Mouse (Mus musculus) midbrain, embryonic 14.5 days (tissue): ENCODE results near the gene Supt6. TPM values are rescaled to one million over a fixed set of nuclear protein-coding genes. Genes with fewer than 3 reads are reported as not detected.

Experiments used
- ATAC-seq: fragments of 200-750 bp; cut with Nextera tagmentation; 2 replicates; pipeline ENCODE4 v1.8.0; 2017; ENCODE audit warnings: moderate number of reproducible peaks, moderate library complexity; ENCODE audit not compliant: low FRiP score, low TSS enrichment
- DNase-seq: peaks from one replicate; pipeline ENCODE4 v3.0.0-alpha.2; 2015
- H3K27ac ChIP-seq: fragments of 300-500 bp; sonication (generic); replicated peaks from 2 replicates; pipeline ENCODE4 v1.5.1; 2014; ENCODE audit warnings: mild to moderate bottlenecking, low read depth, low read length, moderate library complexity
- H3K27me3 ChIP-seq: fragments of 300-500 bp; sonication (generic); 2 replicates; pipeline ENCODE4 v1.6.1; 2014; ENCODE audit warnings: low read length, control low read depth, mixed read lengths; ENCODE audit not compliant: control insufficient read depth, insufficient read depth
- H3K36me3 ChIP-seq: fragments of 300-500 bp; sonication (generic); 2 replicates; pipeline ENCODE4 v1.6.1; 2014; ENCODE audit warnings: low read length, control low read depth; ENCODE audit not compliant: control insufficient read depth, insufficient read depth
- H3K4me1 ChIP-seq: fragments of 300-500 bp; sonication (generic); 2 replicates; pipeline ENCODE4 v1.6.1; 2014; ENCODE audit warnings: mild to moderate bottlenecking, antibody characterized with exemption, low read length, control low read depth; ENCODE audit not compliant: control insufficient read depth, insufficient read depth
- H3K4me2 ChIP-seq: fragments of 300-500 bp; sonication (generic); 2 replicates; pipeline ENCODE4 v1.6.1; 2014; ENCODE audit warnings: mild to moderate bottlenecking, low read length, moderate library complexity
- H3K4me3 ChIP-seq: fragments of 300-500 bp; sonication (generic); replicated peaks from 2 replicates; pipeline ENCODE4 v1.5.1; 2014; ENCODE audit warnings: low read depth, low read length
- H3K9ac ChIP-seq: fragments of 300-500 bp; sonication (generic); replicated peaks from 2 replicates; pipeline ENCODE4 v1.6.1; 2014; ENCODE audit warnings: mild to moderate bottlenecking, low read length, moderate library complexity
- H3K9me3 ChIP-seq: fragments of 300-500 bp; sonication (generic); 2 replicates; pipeline ENCODE4 v1.6.1; 2016; ENCODE audit warnings: low read length, control low read depth, mixed read lengths; ENCODE audit not compliant: control insufficient read depth
- WGBS: fragments of 180-500 bp; shearing (Covaris S2); extraction: QIAGEN DNeasy Blood & Tissue Kit; methylation state at CpG from one replicate; pipeline ENCODE4 v1.1.7; 2014; 5-methylcytosine and 5-hydroxymethylcytosine counted together
- microRNA-seq: library from miRNA; unstranded; fragments of <30 nt; microRNA quantifications from one replicate; pipeline ENCODE4, GENCODE M21; 2016
- polyA plus RNA-seq: library from polyadenylated mRNA; unstranded; fragments of >200 nt; fragmentation: Nextera tagmentation; extraction: Ambion mirVana; gene quantifications from 2 replicates; pipeline ENCODE4 v1.2.1, GENCODE M21; 2014

Gene Supt6
- polyA plus RNA-seq, 1 experiment from 2014 or later: 29.5 TPM

- peaks cover 26% of the 10 kb centered on the region for H3K4me1 ChIP-seq
- H3K9me3 ChIP-seq: no peaks in the 10 kb centered on the region
- WGBS: 72% methylated on average over 4 of the region's 4 CpGs
- peak overlapping the region; percentile 97; the same call in 1 of the 2 replicates for H3K27ac ChIP-seq
- H3K9ac ChIP-seq: peak overlapping the region; percentile 100; the same call in 1 of the 2 replicates
- DNase-seq (no peak), ATAC-seq (no peak)
- H3K4me2 ChIP-seq: peak overlapping the region; percentile 86
- H3K36me3 ChIP-seq: peaks cover 52% of the 10 kb centered on the region
- no peaks in the 10 kb centered on the region for H3K27me3 ChIP-seq
- H3K4me3 ChIP-seq: 0 out of 2 replicates have a peak overlapping the region, but pooled peaks have one; percentile 100
These were observed 83.8 kb downstream of the Supt6 start for GRCm38 (mm10) chr11:78161968-78162367.

- WGBS: 92% methylated on average over 14 of the region's 14 CpGs
These were observed 84.6 kb downstream of the Supt6 start for GRCm38 (mm10) chr11:78161169-78161568.

GRCm38 (mm10) chr11:78160675-78161074 lies 85.1 kb downstream of the Supt6 start:
- DNase-seq (no peak), ATAC-seq (no peak)
- H3K4me1 ChIP-seq: peaks cover 20% of the 10 kb centered on the region
- no peaks in the 10 kb centered on the region for H3K27me3 ChIP-seq
- no peak overlapping the region for H3K4me3 ChIP-seq
- H3K27ac ChIP-seq: no peak overlapping the region
- 91% methylated on average over 3 of the region's 3 CpGs for WGBS
- H3K36me3 ChIP-seq: peaks cover 63% of the 10 kb centered on the region
- no peak overlapping the region for H3K4me2 ChIP-seq
- H3K9ac ChIP-seq: no peak overlapping the region
- no peaks in the 10 kb centered on the region for H3K9me3 ChIP-seq

More at GRCm38 (mm10) chr11:78161169-78161568, 84.6 kb downstream of the Supt6 start:
- DNase-seq: no peak
- no peak overlapping the region for H3K4me3 ChIP-seq
- H3K27ac ChIP-seq: no peak overlapping the region
- H3K9me3 ChIP-seq: no peaks in the 10 kb centered on the region
- peaks cover 25% of the 10 kb centered on the region for H3K4me1 ChIP-seq
- no peak overlapping the region for H3K9ac ChIP-seq
- peaks cover 58% of the 10 kb centered on the region for H3K36me3 ChIP-seq
- no peak overlapping the region for H3K4me2 ChIP-seq
- ATAC-seq: no peak
- no peaks in the 10 kb centered on the region for H3K27me3 ChIP-seq

GRCm38 (mm10) chr11:78160171-78160570 lies 85.6 kb downstream of the Supt6 start:
- Histone ChIP-seq H3K9ac (no peak overlapping the region), H3K36me3 (peaks cover 68% of the 10 kb centered on the region), H3K4me3 (no peak overlapping the region), H3K4me2 (no peak overlapping the region), H3K27me3 (no peaks in the 10 kb centered on the region), H3K27ac (no peak overlapping the region), H3K9me3 (no peaks in the 10 kb centered on the region), H3K4me1 (peaks cover 19% of the 10 kb centered on the region)
- DNase-seq: no peak
- no peak for ATAC-seq
- WGBS: 92% methylated on average over 18 of the region's 18 CpGs

- Histone ChIP-seq H3K9ac (no peak overlapping the region), H3K27me3 (no peaks in the 10 kb centered on the region), H3K36me3 (peaks cover 74% of the 10 kb centered on the region), H3K27ac (no peak overlapping the region), H3K4me3 (no peak overlapping the region), H3K4me2 (no peak overlapping the region), H3K9me3 (no peaks in the 10 kb centered on the region), H3K4me1 (peaks cover 19% of the 10 kb centered on the region)
- WGBS: 84% methylated on average over 7 of the region's 7 CpGs
- ATAC-seq (no peak), DNase-seq (no peak)
These were observed 86.2 kb downstream of the Supt6 start for GRCm38 (mm10) chr11:78159557-78159956.

- H3K27me3 ChIP-seq: no peaks in the 10 kb centered on the region
- ATAC-seq (0 out of 2 replicates have a peak, but pooled peaks have one; percentile 28), DNase-seq (peak; percentile 91)
- peaks cover 19% of the 10 kb centered on the region for H3K4me1 ChIP-seq
- no peaks in the 10 kb centered on the region for H3K9me3 ChIP-seq
- no peak overlapping the region for H3K4me3 ChIP-seq
- H3K4me2 ChIP-seq: no peak overlapping the region
- WGBS: 20% methylated on average over 2 of the region's 2 CpGs
- peaks cover 79% of the 10 kb centered on the region for H3K36me3 ChIP-seq
- no peak overlapping the region for H3K9ac ChIP-seq
- no peak overlapping the region for H3K27ac ChIP-seq
These were observed 86.7 kb downstream of the Supt6 start for GRCm38 (mm10) chr11:78159096-78159495.

Small RNAs within 50 kb of the gene (microRNA-seq; reads per million reads assigned to microRNA genes)
- not detected for gene Mir7653

Other genes with a start within 250 kb of the Supt6 start
- 51.3 and 62.5 TPM in 2 replicates for gene Dhrs13, start 213.7 kb downstream of the Supt6 start, polyA plus RNA-seq
- gene Flot2, start 208.1 kb downstream of the Supt6 start, polyA plus RNA-seq: 57.4 and 64.8 TPM in 2 replicates
- 33.2 and 35.8 TPM in 2 replicates for gene Eral1, start 165.6 kb downstream of the Supt6 start, polyA plus RNA-seq
- 29.3 and 30.4 TPM in 2 replicates for gene Fam222b, start 151.3 kb downstream of the Supt6 start, polyA plus RNA-seq
- gene Traf4, start 80.4 kb downstream of the Supt6 start, polyA plus RNA-seq: 68.4 and 103 TPM in 2 replicates
- 3.9 and 4.2 TPM in 2 replicates for gene Nek8, start 69.3 kb downstream of the Supt6 start, polyA plus RNA-seq
- 6.4 and 6.9 TPM in 2 replicates for gene Tlcd1, start 69.3 kb downstream of the Supt6 start, polyA plus RNA-seq
- 977 and 1,164 TPM in 2 replicates for gene Rpl23a, start 62.4 kb downstream of the Supt6 start, polyA plus RNA-seq
- gene Rab34, start 57.6 kb downstream of the Supt6 start, polyA plus RNA-seq: 51.7 and 53.3 TPM in 2 replicates
- 0.97 and 1.0 TPM in 2 replicates for gene Proca1, start 52.6 kb downstream of the Supt6 start, polyA plus RNA-seq
- 84.5 and 99.1 TPM in 2 replicates for gene Sdf2, start 241 bp downstream of the Supt6 start, polyA plus RNA-seq
- 52.8 and 72.1 TPM in 2 replicates for gene 2610507B11Rik, start 15.8 kb upstream of the Supt6 start, polyA plus RNA-seq
- 0.15 and 0.34 TPM in 2 replicates for gene BC030499, start 44.9 kb upstream of the Supt6 start, polyA plus RNA-seq
- 5.8 and 8.7 TPM in 2 replicates for gene Spag5, start 55.5 kb upstream of the Supt6 start, polyA plus RNA-seq
- gene Aldoc, start 77.0 kb upstream of the Supt6 start, polyA plus RNA-seq: 71.2 and 89.5 TPM in 2 replicates
- gene Pigs, start 82.4 kb upstream of the Supt6 start, polyA plus RNA-seq: 54.7 and 63.6 TPM in 2 replicates
- gene Unc119, start 97.5 kb upstream of the Supt6 start, polyA plus RNA-seq: 78.3 and 98.1 TPM in 2 replicates
- not detected in 2 replicates for gene Foxn1, start 140.6 kb upstream of the Supt6 start, polyA plus RNA-seq
- not detected in 2 replicates for gene Slc13a2, start 176.2 kb upstream of the Supt6 start, polyA plus RNA-seq
- 21.4 and 22.7 TPM in 2 replicates for gene Slc46a1, start 219.7 kb upstream of the Supt6 start, polyA plus RNA-seq